Mouse (Mus musculus) lung, adult 2 months (tissue): Measurements from ENCODE around the gene Gpr107.

Experiments
- CTCF ChIP-seq: fragments of 200-500 bp; IDR thresholded peaks from 2 replicates; pipeline ENCODE4 v1.5.1; 2011; ENCODE audit warnings: mild to moderate bottlenecking, low read length, control low read depth; ENCODE audit not compliant: insufficient read depth
- POLR2A ChIP-seq: fragments of 200-500 bp; IDR thresholded peaks from 2 replicates; pipeline ENCODE4 v1.6.1; 2011; ENCODE audit warnings: low read depth, mild to moderate bottlenecking, control low read depth, low read length, borderline replicate concordance; ENCODE audit errors: extremely low read depth

DNA sequence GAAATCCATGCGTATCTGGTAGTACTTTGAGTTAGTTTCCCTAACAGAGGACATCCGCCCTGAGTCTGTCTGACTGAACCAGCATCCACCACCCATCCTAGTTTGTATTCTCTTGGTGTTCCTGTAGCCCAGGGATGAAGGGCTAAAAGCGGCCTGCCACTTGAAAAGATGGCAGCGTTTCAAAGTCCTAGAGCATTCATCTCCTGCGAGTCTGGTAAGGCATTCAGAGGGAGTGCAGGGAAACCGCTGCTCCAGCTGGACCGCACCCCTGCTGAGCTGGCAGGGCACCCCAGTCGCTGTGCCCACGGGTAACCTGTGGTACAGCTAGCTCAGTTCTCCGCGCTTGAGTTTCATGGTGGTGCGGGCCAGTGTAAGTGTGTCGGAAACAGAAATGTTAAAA is 32.3 kb upstream of the Gpr107 start:
- TF ChIP-seq CTCF (no peak), POLR2A (no peak)
